Comparison of ENCODE assay signal across 28 mouse cellular contexts in genomic region chr5:25080438-25080945, GRCm38 (mm10). TPM values are rescaled to one million over a fixed set of nuclear protein-coding genes. Genes with fewer than 3 reads are reported as not detected.
A peak's percentile ranks its signal among the peaks of the same experiment; 100 is the strongest.
DNase-seq lines count a peak whose midpoint lies in the region; ATAC-seq lines count a peak whose summit lies in the region.
"Had no signal": no experiment of that assay in that cellular context is flagged by ENCODE, and none has a peak within 500 bp of the region (broad histone marks: within the 10 kb centered on the region; RNA-seq: fewer than 3 reads in every experiment).

No protein-coding gene starts in this region.

- 93% methylated on average over 9 of the region's 9 CpGs for WGBS in macrophage (ENCODE audit: missing documents)
- WGBS in hindbrain, embryonic 12.5 days = 87% methylated on average over 9 of the region's 9 CpGs

- peaks cover 10% of the 10 kb centered on the region for H3K4me1 ChIP-seq in hindbrain, embryonic 12.5 days
- H3K4me1 ChIP-seq: embryonic facial prominence, embryonic 12.5 days; forebrain, embryonic 12.5 days; liver, embryonic 15.5 days; lung, embryonic 15.5 days; midbrain, embryonic 15.5 days had no signal

- H3K4me2 ChIP-seq in hindbrain, embryonic 12.5 days (replicated peaks) = no peak overlapping the region
- H3K4me2 ChIP-seq: embryonic facial prominence, embryonic 12.5 days; forebrain, embryonic 12.5 days; hindbrain, embryonic 13.5 days; liver, embryonic 15.5 days; lung, embryonic 15.5 days; midbrain, embryonic 15.5 days; neural tube, embryonic 12.5 days had no signal

- H3K27me3 ChIP-seq in hindbrain, embryonic 12.5 days = no peaks in the 10 kb centered on the region
- H3K27me3 ChIP-seq: CH12.LX; embryonic facial prominence, embryonic 12.5 days; forebrain, embryonic 12.5 days; hindbrain, embryonic 13.5 days; liver, embryonic 15.5 days; lung, embryonic 15.5 days; midbrain, embryonic 15.5 days; neural tube, embryonic 12.5 days; Patski had no signal

- intact Hi-C loops in left cerebral cortex, postnatal 4 days (cut with DNase I) = no loop called here

- no peaks in the 10 kb centered on the region for H3K9me3 ChIP-seq in hindbrain, embryonic 12.5 days (replicated peaks)
- H3K9me3 ChIP-seq: embryonic facial prominence, embryonic 12.5 days; forebrain, embryonic 12.5 days; G1E; hindbrain, embryonic 13.5 days; limb, embryonic 10.5 days; liver, embryonic 15.5 days; lung, embryonic 15.5 days; midbrain, embryonic 15.5 days; neural tube, embryonic 12.5 days had no signal

- DNase-seq in left cerebral cortex, adult 18-20 months (ENCODE audit: low spot score in 2 of 2) = peak; percentile 82
- DNase-seq in left cerebral cortex, postnatal 4 days = no peak
- DNase-seq in frontal cortex, adult 2 months (ENCODE audit: extremely low spot score in 1 of 2, low spot score in 1 of 2) = peak; percentile 75 to 89
- DNase-seq in heart, adult 11 months = no peak
- DNase-seq: B cell, adult 2 months; cerebellum, adult 18-20 months; gastrocnemius, postnatal 14 days; heart, adult 2 months; kidney, adult 18-20 months; liver; lung, postnatal 36 days; retina, postnatal 1 day; thymus, postnatal 14 days had no signal

- H3K36me3 ChIP-seq in macrophage (ENCODE audit: inconsistent target) = no peaks in the 10 kb centered on the region
- H3K36me3 ChIP-seq in hindbrain, embryonic 12.5 days = no peaks in the 10 kb centered on the region
- H3K36me3 ChIP-seq: embryonic facial prominence, embryonic 12.5 days; forebrain, embryonic 12.5 days; G1E; hindbrain, embryonic 13.5 days; limb, embryonic 10.5 days; liver, embryonic 15.5 days; lung, embryonic 15.5 days; midbrain, embryonic 15.5 days; neural tube, embryonic 12.5 days had no signal

- no peak overlapping the region for H3K4me3 ChIP-seq in macrophage (ENCODE audit: inconsistent target)
- no peak overlapping the region for H3K4me3 ChIP-seq in hindbrain, embryonic 12.5 days
- H3K4me3 ChIP-seq: embryonic facial prominence, embryonic 12.5 days; forebrain, embryonic 12.5 days; heart, adult 2 months; hindbrain, embryonic 13.5 days; limb, embryonic 10.5 days; liver, embryonic 15.5 days; lung, embryonic 15.5 days; midbrain, embryonic 15.5 days; neural tube, embryonic 12.5 days had no signal

- H3K79me2 ChIP-seq in macrophage (ENCODE audit: inconsistent target) = peaks cover 57% of the 10 kb centered on the region

- no peak for ATAC-seq in hindbrain, embryonic 12.5 days (ENCODE audit: low FRiP score)
- no peak for ATAC-seq in megakaryocyte, adult 5-6 weeks (ENCODE audit: poor library complexity, severe bottlenecking)
- ATAC-seq: midbrain, embryonic 15.5 days; Patski had no signal

- no peak overlapping the region for H3K9ac ChIP-seq in hindbrain, embryonic 12.5 days
- H3K9ac ChIP-seq: embryonic facial prominence, embryonic 12.5 days; forebrain, embryonic 12.5 days; hindbrain, embryonic 13.5 days; liver, embryonic 15.5 days; lung, embryonic 15.5 days; midbrain, embryonic 15.5 days; neural tube, embryonic 12.5 days had no signal

- peak overlapping the region; percentile 79; the same call in 1 of the 2 replicates for H3K27ac ChIP-seq in macrophage
- no peak overlapping the region for H3K27ac ChIP-seq in hindbrain, embryonic 12.5 days
- H3K27ac ChIP-seq: embryonic facial prominence, embryonic 12.5 days; forebrain, embryonic 12.5 days; heart, adult 2 months; hindbrain, embryonic 13.5 days; kidney, postnatal 0 days; limb, embryonic 10.5 days; liver, embryonic 15.5 days; lung, embryonic 15.5 days; midbrain, embryonic 15.5 days; neural tube, embryonic 12.5 days had no signal

RNA-seq across cellular contexts. Expression of gene Prkag2, which starts 19.9 kb away (rescaled TPM):
- 100 to 1,000 TPM; 119 TPM for total RNA-seq in left cerebral cortex, adult 18-20 months (2021)
- 100 to 1,000 TPM; 162 to 172 TPM for total RNA-seq in left cerebral cortex, postnatal 4 days (2021)
- polyA plus RNA-seq in frontal cortex, adult 2 months (2012; rRNA removed) = 109 and 121 TPM in 2 replicates
- total RNA-seq in macrophage (2018; cell fraction: chromatin; rRNA removed) = 100 to 1,000 TPM in 1 of 26 experiments, 10 to 100 TPM in 24, 1 to 10 TPM in 1; 8.2 to 103 (median 52.7) TPM
- total RNA-seq in macrophage (2018; cell fraction: cytosol; rRNA removed) = 10 to 100 TPM in 22 of 26 experiments, 1 to 10 TPM in 4; 7.2 to 25.8 (median 15.2) TPM
- total RNA-seq in macrophage (2018; cell fraction: nucleus; rRNA removed) = 10 to 100 TPM in 25 of 26 experiments, 1 to 10 TPM in 1; 8.3 to 83.9 (median 31.0) TPM
- polyA plus RNA-seq in macrophage (2018) = 15.5 to 28.2 TPM (median 23.0 TPM) in 3 replicates
- polyA plus RNA-seq in hindbrain, embryonic 12.5 days (2016; fragmentation: Nextera tagmentation; extraction: Ambion mirVana) = 56.7 and 62.9 TPM in 2 replicates
- total RNA-seq in megakaryocyte, adult 5-6 weeks (2015) = 37.2 and 46.0 TPM in 2 replicates
- total RNA-seq in megakaryocyte, adult 5-6 weeks (2017) = 45.6 and 48.1 TPM in 2 replicates
- total RNA-seq: G1E had no signal
- polyA plus RNA-seq: G1E had no signal

Comparison
In these comparisons a context has a peak if more than half of its experiments do, and no peak if none do; other contexts are left out.
1. DNase-seq: peak in left cerebral cortex, adult 18-20 months (2 of 2) and frontal cortex, adult 2 months (2 of 2); none in left cerebral cortex, postnatal 4 days (single experiment) and heart, adult 11 months (single experiment).